Mouse (Mus musculus) kidney, embryonic 16.5 days (tissue): Measurements from ENCODE around the gene Adcyap1r1. TPM values are rescaled to one million over a fixed set of nuclear protein-coding genes. Genes with fewer than 3 reads are reported as not detected.

Experiments used
- ATAC-seq: fragments of 200-750 bp; cut with Nextera tagmentation; 2 replicates; pipeline ENCODE4 v1.8.0; 2017; ENCODE audit warnings: moderate TSS enrichment; ENCODE audit not compliant: low FRiP score, low TSS enrichment
- H3K27ac ChIP-seq: fragments of 300-500 bp; sonication (generic); 2 replicates; pipeline ENCODE4 v1.5.1; 2014; ENCODE audit warnings: low read length
- H3K27me3 ChIP-seq: fragments of 300-500 bp; sonication (generic); 2 replicates; pipeline ENCODE4 v1.6.1; 2014; ENCODE audit warnings: low read length, control low read depth, mixed read lengths; ENCODE audit not compliant: insufficient read depth
- H3K36me3 ChIP-seq: fragments of 300-500 bp; sonication (generic); 2 replicates; pipeline ENCODE4 v1.6.1; 2014; ENCODE audit warnings: low read length, control low read depth, mixed read lengths; ENCODE audit not compliant: insufficient read depth
- H3K4me1 ChIP-seq: fragments of 300-500 bp; sonication (generic); 2 replicates; pipeline ENCODE4 v1.6.1; 2014; ENCODE audit warnings: low read length, control low read depth, mixed read lengths; ENCODE audit not compliant: insufficient read depth
- H3K4me2 ChIP-seq: fragments of 300-500 bp; sonication (generic); replicated peaks from 2 replicates; pipeline ENCODE4 v1.6.1; 2014; ENCODE audit warnings: low read depth, low read length
- H3K4me3 ChIP-seq: fragments of 300-500 bp; sonication (generic); 2 replicates; pipeline ENCODE4 v1.5.1; 2014; ENCODE audit warnings: mild to moderate bottlenecking, low read length
- H3K9ac ChIP-seq: fragments of 300-500 bp; sonication (generic); replicated peaks from 2 replicates; pipeline ENCODE4 v1.6.1; 2014; ENCODE audit warnings: low read length
- H3K9me3 ChIP-seq: fragments of 300-500 bp; sonication (generic); 2 replicates; pipeline ENCODE4 v1.6.1; 2016; ENCODE audit warnings: low read length, control low read depth
- WGBS: fragments of 180-500 bp; shearing (Covaris S2); extraction: QIAGEN DNeasy Blood & Tissue Kit; methylation state at CpG from one replicate; pipeline ENCODE4 v1.1.7; 2014; 5-methylcytosine and 5-hydroxymethylcytosine counted together
- polyA plus RNA-seq: library from polyadenylated mRNA; unstranded; fragments of >200 nt; fragmentation: Nextera tagmentation; extraction: Ambion mirVana; gene quantifications from 2 replicates; pipeline ENCODE4 v1.2.1, GENCODE M21; 2015

Gene Adcyap1r1
- polyA plus RNA-seq, 1 experiment from 2014 or later, result 2.5 TPM

DNA sequence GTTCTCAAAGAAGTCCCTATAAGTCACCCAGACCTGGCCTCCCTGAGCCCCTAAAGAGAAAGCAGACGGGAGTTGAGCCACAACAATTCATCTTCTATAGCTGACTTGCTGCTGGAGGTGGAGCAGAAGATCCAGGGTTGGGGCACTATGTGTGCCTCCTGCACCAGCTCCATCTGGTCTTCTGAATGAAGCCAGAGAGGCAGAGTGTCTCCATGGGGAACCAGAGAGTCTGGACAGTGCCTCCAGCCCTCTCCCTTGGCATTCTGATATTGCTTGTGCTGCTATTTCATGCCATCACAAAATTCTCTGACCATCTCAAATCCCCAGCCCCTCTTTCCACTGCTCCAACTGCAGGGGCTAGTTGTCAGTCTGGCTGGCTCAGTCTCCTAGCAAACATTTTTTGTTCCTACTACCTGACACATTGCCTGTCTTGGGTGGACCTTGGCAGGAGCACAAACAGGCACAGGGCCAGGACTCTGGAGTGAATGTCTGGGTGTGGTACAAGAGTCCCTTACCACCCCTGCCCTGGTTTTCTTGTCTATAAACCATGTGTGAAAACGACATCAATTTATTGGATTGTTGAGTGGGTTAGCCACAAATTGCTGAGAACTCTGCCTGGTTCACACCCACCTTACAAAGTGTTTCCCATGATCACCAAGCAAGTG lies 32.9 kb upstream of the Adcyap1r1 start:
- Histone ChIP-seq H3K4me2 (no peak overlapping the region), H3K4me1 (no peaks in the 10 kb centered on the region), H3K4me3 (no peak overlapping the region), H3K36me3 (no peaks in the 10 kb centered on the region), H3K9ac (no peak overlapping the region), H3K27ac (no peak overlapping the region), H3K9me3 (no peaks in the 10 kb centered on the region), H3K27me3 (no peaks in the 10 kb centered on the region)
- no peak for ATAC-seq
- 41% methylated on average over 2 of the region's 2 CpGs for WGBS

DNA sequence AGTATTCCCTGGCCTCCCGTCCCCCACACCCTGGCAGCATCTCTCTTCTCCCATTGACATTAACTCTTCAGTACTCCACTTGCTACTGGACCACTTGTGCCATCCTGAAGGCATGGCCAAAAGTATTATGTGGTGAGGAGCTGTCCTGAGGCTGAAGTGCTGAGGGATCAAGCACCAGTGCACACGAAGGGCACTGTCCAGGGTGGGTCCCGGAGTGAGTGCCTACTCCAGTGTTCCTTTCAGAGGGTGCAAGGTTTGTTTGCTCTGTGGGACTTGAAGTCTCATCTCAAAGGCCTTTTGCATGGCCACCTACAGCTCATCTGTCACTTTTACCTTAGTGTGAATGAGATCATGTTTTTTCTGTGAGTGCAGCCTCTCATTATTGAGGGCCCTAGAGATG lies 31.4 kb upstream of the Adcyap1r1 start:
- no peaks in the 10 kb centered on the region for H3K36me3 ChIP-seq
- H3K4me1 ChIP-seq, result no peaks in the 10 kb centered on the region

DNA sequence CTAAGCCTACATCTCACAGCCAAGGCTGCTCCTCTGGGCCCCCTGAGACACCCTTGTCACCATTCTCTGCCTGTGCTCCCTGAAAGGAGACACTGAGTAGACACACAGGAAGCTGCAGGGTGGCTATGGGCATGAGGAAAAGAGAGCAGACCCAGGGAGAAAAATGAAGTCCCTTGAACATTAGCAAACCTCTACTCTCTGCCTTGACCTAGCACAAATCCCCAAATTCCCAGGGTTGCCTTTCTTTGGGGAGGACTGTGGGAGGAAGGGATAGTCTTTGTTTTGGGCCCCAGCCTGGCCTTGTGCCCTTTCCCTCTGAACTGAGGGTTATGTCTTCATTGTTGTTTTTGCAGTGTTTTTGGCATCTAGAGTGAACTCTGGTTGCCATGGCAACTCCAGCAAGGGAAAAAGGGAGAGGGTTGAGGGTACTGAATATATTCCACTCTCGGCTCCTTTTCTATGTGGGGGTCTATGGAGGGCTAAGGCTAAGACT lies 30.9 kb upstream of the Adcyap1r1 start:
- Histone ChIP-seq H3K27me3 (no peaks in the 10 kb centered on the region), H3K9ac (no peak overlapping the region), H3K4me2 (no peak overlapping the region), H3K36me3 (no peaks in the 10 kb centered on the region), H3K4me3 (no peak overlapping the region), H3K9me3 (no peaks in the 10 kb centered on the region), H3K27ac (no peak overlapping the region), H3K4me1 (no peaks in the 10 kb centered on the region)
- no peak for ATAC-seq
- WGBS, result 12% methylated on average over 1 of the region's 1 CpGs

More for the DNA sequence above, 31.4 kb upstream of the Adcyap1r1 start:
- Histone ChIP-seq H3K4me2 (no peak overlapping the region), H3K4me3 (no peak overlapping the region), H3K27ac (no peak overlapping the region), H3K27me3 (no peaks in the 10 kb centered on the region), H3K9me3 (no peaks in the 10 kb centered on the region), H3K9ac (no peak overlapping the region)
- peak; percentile 70; the same call in 1 of the 2 replicates for ATAC-seq
- WGBS, result 61% methylated on average over 3 of the region's 3 CpGs

DNA sequence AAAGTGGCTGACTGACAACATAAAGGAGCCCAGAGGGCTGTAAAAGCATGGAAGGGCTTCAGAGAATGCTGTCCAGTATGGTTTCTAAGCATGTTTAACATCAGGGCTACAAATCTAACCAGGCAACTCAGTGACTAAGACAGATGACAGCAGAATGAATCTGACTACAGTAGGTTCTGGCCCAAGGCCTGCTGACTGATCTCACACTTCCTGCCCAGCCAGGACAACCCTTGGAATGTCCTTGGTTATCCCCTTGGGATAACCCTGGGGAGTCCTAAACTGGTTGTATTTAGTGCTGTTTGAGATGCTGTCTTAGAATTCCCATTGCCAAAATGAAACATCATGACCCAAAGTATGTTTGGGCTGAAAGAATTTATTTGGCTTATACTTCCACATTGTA lies 19.7 kb upstream of the Adcyap1r1 start:
- no peak; the same call in 1 of the 2 replicates for ATAC-seq
- Histone ChIP-seq H3K9me3 (no peaks in the 10 kb centered on the region), H3K4me2 (no peak overlapping the region), H3K27me3 (no peaks in the 10 kb centered on the region), H3K36me3 (no peaks in the 10 kb centered on the region), H3K4me3 (no peak overlapping the region), H3K4me1 (peaks cover 17% of the 10 kb centered on the region), H3K9ac (no peak overlapping the region), H3K27ac (no peak overlapping the region)

DNA sequence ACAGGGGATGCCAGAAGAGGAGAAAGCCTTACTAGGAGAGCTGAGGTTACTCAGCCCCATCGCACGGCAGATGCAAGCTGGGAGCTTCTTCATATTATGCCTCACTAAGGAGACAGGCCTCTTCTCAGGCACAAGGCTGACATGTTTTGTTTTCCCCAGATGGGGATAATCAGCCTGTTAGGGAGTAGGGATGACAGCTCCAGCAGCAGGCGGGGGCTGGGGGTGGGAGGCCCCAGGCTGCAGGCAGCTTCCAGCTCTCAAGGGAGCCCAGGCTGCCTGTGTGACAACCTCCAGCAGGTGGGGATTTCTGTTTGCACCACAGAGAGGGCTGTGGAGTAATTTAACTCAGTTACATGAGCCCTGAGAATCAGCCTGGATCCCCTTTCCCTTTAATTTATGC lies 17.4 kb upstream of the Adcyap1r1 start:
- no peak overlapping the region for H3K4me2 ChIP-seq
- 10% methylated on average over 3 of the region's 3 CpGs for WGBS
- H3K27me3 ChIP-seq, result no peaks in the 10 kb centered on the region
- H3K9ac ChIP-seq, result no peak overlapping the region
- H3K9me3 ChIP-seq, result no peaks in the 10 kb centered on the region
- H3K27ac ChIP-seq, result peak overlapping the region; percentile 55; the same call in 1 of the 2 replicates
- H3K4me1 ChIP-seq, result peaks cover 17% of the 10 kb centered on the region
- H3K36me3 ChIP-seq, result no peaks in the 10 kb centered on the region
- peak; percentile 95 for ATAC-seq
- H3K4me3 ChIP-seq, result no peak overlapping the region

DNA sequence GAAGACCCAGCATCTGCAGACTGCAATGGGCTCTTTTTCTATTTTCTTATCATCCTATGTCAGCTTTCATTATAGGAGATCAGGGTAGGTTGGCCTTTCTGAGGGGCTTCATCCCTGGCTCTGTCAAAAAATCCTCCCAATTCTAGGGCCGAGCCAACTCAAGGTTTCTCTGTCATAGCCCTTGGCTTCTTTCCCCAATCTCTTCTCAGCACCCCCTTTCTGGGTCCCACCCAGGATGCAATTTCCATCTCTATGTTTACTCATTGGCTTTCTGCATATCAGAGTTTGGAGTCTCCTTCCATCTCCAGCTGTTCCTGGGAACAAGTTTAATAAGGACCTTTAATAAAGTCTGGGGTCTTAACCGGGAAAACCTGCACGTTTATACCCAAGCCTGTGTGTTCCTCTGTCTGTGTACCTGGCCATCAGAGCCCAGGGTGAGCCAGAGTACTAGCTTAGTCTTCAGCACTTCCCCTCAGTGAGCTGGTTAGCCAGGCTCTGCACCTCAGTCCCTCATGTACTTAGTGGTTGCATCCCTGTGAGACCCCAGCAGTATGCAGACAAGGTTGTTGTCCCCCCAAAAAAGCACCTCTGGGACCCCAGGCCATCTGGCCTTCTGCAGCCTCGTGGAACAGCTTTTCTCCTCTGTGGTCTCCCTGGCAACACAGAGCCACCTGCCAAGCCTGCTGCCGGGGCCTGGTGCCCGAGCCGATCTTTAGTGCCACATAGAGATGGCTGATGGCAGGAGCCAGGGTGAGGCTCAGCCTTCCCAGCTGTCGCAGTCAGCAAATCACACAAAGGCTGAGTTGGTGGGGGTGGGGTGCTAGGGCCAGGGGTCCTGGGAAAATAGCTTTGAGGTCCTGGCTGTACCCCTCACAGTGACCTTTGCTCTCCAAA lies 16.3 kb upstream of the Adcyap1r1 start:
- Histone ChIP-seq H3K4me2 (no peak overlapping the region), H3K27me3 (no peaks in the 10 kb centered on the region), H3K36me3 (no peaks in the 10 kb centered on the region), H3K4me1 (peaks cover 17% of the 10 kb centered on the region), H3K27ac (no peak overlapping the region), H3K9ac (no peak overlapping the region), H3K9me3 (no peaks in the 10 kb centered on the region), H3K4me3 (no peak overlapping the region)
- WGBS, result 59% methylated on average over 8 of the region's 8 CpGs
- no peak for ATAC-seq

DNA sequence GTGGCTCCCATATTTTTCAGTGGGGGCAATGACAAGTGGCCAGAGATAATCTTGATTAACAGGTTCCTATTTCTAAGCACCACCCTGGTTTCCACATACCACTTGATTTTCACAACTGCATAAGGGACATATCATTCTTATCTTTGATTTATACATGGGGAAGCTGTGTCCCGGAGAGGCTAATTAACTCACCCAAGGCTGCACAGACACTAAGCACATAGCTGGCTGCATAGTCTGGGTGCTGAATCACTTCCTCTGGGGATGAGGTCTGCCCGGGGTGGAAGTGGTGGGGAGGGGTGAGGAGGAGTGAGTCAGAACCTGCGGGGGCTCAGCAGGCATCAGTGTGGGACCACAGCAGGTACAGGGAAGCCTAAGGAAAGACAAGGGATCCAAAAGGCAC lies 13.9 kb upstream of the Adcyap1r1 start:
- Histone ChIP-seq H3K9ac (no peak overlapping the region), H3K36me3 (no peaks in the 10 kb centered on the region), H3K4me1 (peaks cover 17% of the 10 kb centered on the region), H3K27me3 (no peaks in the 10 kb centered on the region), H3K9me3 (no peaks in the 10 kb centered on the region), H3K4me3 (no peak overlapping the region), H3K4me2 (no peak overlapping the region), H3K27ac (no peak overlapping the region)
- ATAC-seq, result no peak
- 32% methylated on average over 3 of the region's 3 CpGs for WGBS

DNA sequence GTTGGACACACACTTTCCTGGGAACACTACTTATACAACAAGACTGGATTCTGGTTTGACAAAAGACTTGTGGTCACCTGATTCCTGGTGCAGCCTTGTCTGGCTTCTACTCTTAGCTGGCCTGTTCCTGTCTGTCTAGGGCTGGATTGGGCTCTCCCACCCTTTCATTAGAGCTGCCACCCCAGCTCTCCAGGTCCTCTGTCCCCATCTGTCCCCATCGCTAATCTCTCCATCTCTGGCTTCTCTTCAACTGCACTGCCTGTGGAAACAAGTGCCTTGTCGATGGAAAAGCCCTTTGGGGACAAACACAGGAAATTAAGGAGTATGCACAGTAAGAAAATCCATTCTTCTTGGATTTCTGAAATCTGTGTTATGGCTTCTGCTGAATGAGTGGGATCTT lies 12.9 kb upstream of the Adcyap1r1 start:
- Histone ChIP-seq H3K27ac (no peak overlapping the region), H3K4me1 (peaks cover 15% of the 10 kb centered on the region), H3K4me3 (no peak overlapping the region), H3K9ac (no peak overlapping the region), H3K4me2 (no peak overlapping the region), H3K9me3 (no peaks in the 10 kb centered on the region), H3K36me3 (no peaks in the 10 kb centered on the region), H3K27me3 (no peaks in the 10 kb centered on the region)
- 63% methylated on average over 2 of the region's 2 CpGs for WGBS
- no peak for ATAC-seq

DNA sequence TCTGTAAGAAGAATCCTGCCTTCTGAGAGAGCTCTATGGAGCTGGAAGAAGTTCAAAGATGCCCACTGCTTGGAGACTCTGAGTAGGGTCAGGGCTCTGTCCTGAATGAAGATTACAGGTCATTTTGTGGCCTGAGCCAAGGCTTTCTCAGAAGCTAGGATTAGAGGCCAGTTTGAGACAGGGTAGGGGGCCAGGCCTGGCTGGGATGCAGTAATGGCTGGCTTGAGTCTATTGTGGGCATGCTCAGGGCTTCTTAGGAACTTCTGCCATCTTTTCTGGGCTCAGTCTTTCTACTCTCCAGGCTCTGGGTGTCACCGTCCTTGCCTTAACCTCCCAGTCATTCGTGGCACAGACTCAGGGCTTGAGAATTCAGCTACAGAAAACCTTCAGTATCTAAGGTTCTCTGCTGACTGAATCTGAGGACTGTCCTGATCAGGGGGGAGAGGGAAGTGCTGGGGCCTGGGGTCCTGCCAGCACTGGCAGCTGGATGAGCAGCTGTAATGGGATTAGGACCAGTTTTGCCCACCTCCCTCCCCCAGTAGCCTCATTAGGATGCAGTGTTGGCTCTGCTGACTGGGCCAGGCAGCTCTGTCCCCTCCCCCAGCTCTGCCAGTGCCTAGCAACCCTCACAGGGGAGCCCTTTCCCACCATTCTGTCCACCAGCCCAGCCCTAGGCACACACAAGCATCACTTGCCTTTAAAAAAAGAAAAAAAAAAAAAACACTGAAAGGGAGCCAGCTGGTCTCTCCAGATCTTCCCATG lies 7.7 kb upstream of the Adcyap1r1 start:
- no peak overlapping the region for H3K27ac ChIP-seq
- no peak overlapping the region for H3K9ac ChIP-seq
- no peak overlapping the region for H3K4me3 ChIP-seq
- no peaks in the 10 kb centered on the region for H3K4me1 ChIP-seq
- WGBS, result 34% methylated on average over 2 of the region's 2 CpGs
- H3K9me3 ChIP-seq, result no peaks in the 10 kb centered on the region
- no peaks in the 10 kb centered on the region for H3K36me3 ChIP-seq
- H3K4me2 ChIP-seq, result no peak overlapping the region
- peaks cover 3% of the 10 kb centered on the region; the same call in 1 of the 2 replicates for H3K27me3 ChIP-seq
- ATAC-seq, result no peak
